Mouse (Mus musculus): ENCODE measurements around the gene B830017H08Rik.

DNA sequence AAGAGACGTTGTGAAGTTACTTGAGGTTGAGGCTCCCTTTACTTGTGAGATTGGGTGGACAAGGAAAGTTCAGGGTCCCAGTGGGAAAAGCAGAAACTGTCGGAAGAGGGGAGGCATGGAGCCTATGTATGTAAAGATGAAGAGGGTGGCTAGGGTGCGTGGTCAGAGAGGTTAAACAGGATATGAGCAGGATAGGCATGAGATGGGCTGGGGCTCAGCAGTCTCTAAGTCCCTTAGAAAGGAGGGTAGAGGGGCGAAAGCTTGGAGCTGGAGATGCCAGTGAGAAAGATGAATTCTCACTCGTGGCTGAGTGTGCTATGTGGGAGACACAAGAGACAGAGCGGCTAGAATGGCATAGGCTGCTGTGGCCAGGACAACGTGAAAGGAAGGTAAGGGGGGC lies at the start of gene B830017H08Rik:
- TF ChIP-seq CTCF (IDR thresholded peaks at IDR 0.05; ENCODE audit: control insufficient read depth, insufficient read depth, insufficient read length) = no peak
- TF ChIP-seq USF1 (IDR thresholded peaks at IDR 0.05; ENCODE audit: low read depth) = no peak
- TF ChIP-seq MAX (IDR thresholded peaks at IDR 0.05) = no peak
- TF ChIP-seq MYOG (IDR thresholded peaks at IDR 0.05; ENCODE audit: control insufficient read depth, extremely low read depth, insufficient read length) = no peak
